Comparison of ENCODE assay signal across 9 mouse cellular contexts in genomic region chr9:43984181-43985062, GRCm38 (mm10). TPM values are rescaled to one million over a fixed set of nuclear protein-coding genes. Genes with fewer than 3 reads are reported as not detected.
DNase-seq lines count a peak whose midpoint lies in the region; ATAC-seq and TF ChIP-seq lines count a peak whose summit lies in the region.
"Had no signal": no experiment of that assay in that cellular context is flagged by ENCODE, and none has a peak within 500 bp of the region (broad histone marks: within the 10 kb centered on the region; RNA-seq: fewer than 3 reads in every experiment).

No protein-coding gene starts in this region.

- TF ChIP-seq CTCF in cerebellum, adult 2 months (IDR thresholded peaks at IDR 0.05; ENCODE audit: borderline replicate concordance, insufficient read depth, low read depth, low read length), result peak; percentile 96

- no peak for TF ChIP-seq POLR2A in cerebellum, adult 2 months (IDR thresholded peaks at IDR 0.05; ENCODE audit: borderline replicate concordance, insufficient read depth, low read length)

- H3K4me3 ChIP-seq in cerebellum, adult 2 months (replicated peaks; ENCODE audit: insufficient read depth, low read depth, low read length), result no peak overlapping the region
- H3K4me3 ChIP-seq in hindbrain, embryonic 13.5 days, result no peak overlapping the region
- H3K4me3 ChIP-seq: stomach, embryonic 15.5 days had no signal

- no peaks in the 10 kb centered on the region for H3K9me3 ChIP-seq in hindbrain, embryonic 13.5 days
- H3K9me3 ChIP-seq: stomach, embryonic 15.5 days had no signal

- DNase-seq in R1 (ENCODE audit: low read depth, low spot score), result peak; percentile 81
- DNase-seq in cerebellum, adult 2 months, result peak; percentile 87 to 92
- peak; percentile 95 to 96 for DNase-seq in layer of hippocampus, postnatal 10 days (ENCODE audit: low spot score in 2 of 2)
- peak; percentile 72 to 79 for DNase-seq in right cerebral cortex, postnatal 36 days (ENCODE audit: low spot score in 2 of 2)
- peak; percentile 63 for DNase-seq in yolk sac, embryonic 10.5 days (ENCODE audit: low spot score)

- H3K27me3 ChIP-seq in cerebellum, adult 2 months (ENCODE audit: control insufficient read depth, insufficient read depth, low read length), result no peaks in the 10 kb centered on the region
- peaks cover 18% of the 10 kb centered on the region; the same call in 1 of the 2 replicates for H3K27me3 ChIP-seq in hindbrain, embryonic 13.5 days
- H3K27me3 ChIP-seq: stomach, embryonic 15.5 days had no signal

- H3K4me2 ChIP-seq in hindbrain, embryonic 13.5 days, result no peak overlapping the region
- H3K4me2 ChIP-seq: stomach, embryonic 15.5 days had no signal

- WGBS in cerebellum, adult 2 months, result 28% methylated on average over 8 of the region's 8 CpGs
- 49% methylated on average over 8 of the region's 8 CpGs for WGBS in hindbrain, embryonic 13.5 days

- 0 out of 2 replicates have a peak, but pooled peaks cover 2% of the 10 kb centered on the region for H3K4me1 ChIP-seq in cerebellum, adult 2 months (ENCODE audit: control insufficient read depth, insufficient read depth, low read length)
- peaks cover 7% of the 10 kb centered on the region for H3K4me1 ChIP-seq in hindbrain, embryonic 13.5 days (replicated peaks)

- H3K36me3 ChIP-seq in hindbrain, embryonic 13.5 days, result no peaks in the 10 kb centered on the region
- H3K36me3 ChIP-seq: stomach, embryonic 15.5 days had no signal

- ATAC-seq in frontal cortex, adult (ENCODE audit: low TSS enrichment), result peak; percentile 77
- ATAC-seq in hindbrain, embryonic 13.5 days (ENCODE audit: low FRiP score), result peak; percentile 47
- ATAC-seq in megakaryocyte progenitor cell, adult 5-6 weeks (replicated peaks; ENCODE audit: poor library complexity), result peak; percentile 90

- H3K9ac ChIP-seq in hindbrain, embryonic 13.5 days, result no peak overlapping the region
- H3K9ac ChIP-seq: stomach, embryonic 15.5 days had no signal

- H3K27ac ChIP-seq in cerebellum, adult 2 months (ENCODE audit: insufficient read depth, low read length), result no peak overlapping the region
- H3K27ac ChIP-seq in hindbrain, embryonic 13.5 days, result no peak overlapping the region
- H3K27ac ChIP-seq: stomach, embryonic 15.5 days had no signal

RNA-seq across cellular contexts. Expression of gene Thy1, which starts 58.8 kb away (rescaled TPM):
- polyA plus RNA-seq in cerebellum, adult 2 months (2012; rRNA removed), result 860 and 925 TPM in 2 replicates
- 0.27 and 0.55 TPM in 2 replicates for polyA plus RNA-seq in hindbrain, embryonic 13.5 days (2015; fragmentation: Nextera tagmentation; extraction: Ambion mirVana)
- 100 to 1,000 TPM; 644 to 646 TPM for total RNA-seq in layer of hippocampus, postnatal 10 days (2021)
- total RNA-seq in megakaryocyte progenitor cell, adult 5-6 weeks (2015), result 0.32 and 1.1 TPM in 2 replicates
- 0.21 and 1.2 TPM in 2 replicates for total RNA-seq in megakaryocyte progenitor cell, adult 5-6 weeks (2017)

Comparison
In these comparisons a context has a peak if more than half of its experiments do, and no peak if none do; other contexts are left out.
1. RNA of gene Thy1, which starts 58.8 kb away (total RNA-seq): 644 to 646 TPM in layer of hippocampus, postnatal 10 days; 0.21 to 1.2 TPM in megakaryocyte progenitor cell, adult 5-6 weeks; every median in the first group is over 100 times any median in the second.
2. Peak in every context shown above with its lines, with median percentiles within 50 percentile points of each other: DNase-seq and ATAC-seq.